Mouse (Mus musculus) stomach, postnatal 0 days (tissue): Measurements from ENCODE around the gene Sln. TPM values are rescaled to one million over a fixed set of nuclear protein-coding genes. Genes with fewer than 3 reads are reported as not detected.
A peak's percentile ranks its signal among the peaks of the same experiment; 100 is the strongest.

Experiments used
- ATAC-seq: fragments of 200-750 bp; cut with Nextera tagmentation; 2 replicates; pipeline ENCODE4 v1.8.0; 2017; ENCODE audit not compliant: low FRiP score, low TSS enrichment
- DNase-seq: peaks from one replicate; pipeline ENCODE4 v3.0.0-alpha.2; 2016; ENCODE audit warnings: low spot score
- H3K27ac ChIP-seq: fragments of 300-500 bp; sonication (generic); replicated peaks from 2 replicates; pipeline ENCODE4 v1.5.1; 2014; ENCODE audit warnings: mild to moderate bottlenecking, control low read depth
- H3K27me3 ChIP-seq: fragments of 300-500 bp; sonication (generic); 2 replicates; pipeline ENCODE4 v1.6.1; 2014; ENCODE audit warnings: low read length; ENCODE audit not compliant: control insufficient read depth, insufficient read depth
- H3K36me3 ChIP-seq: fragments of 300-500 bp; sonication (generic); 2 replicates; pipeline ENCODE4 v1.6.1; 2014; ENCODE audit warnings: low read length, mixed read lengths; ENCODE audit not compliant: control insufficient read depth, insufficient read depth
- H3K4me1 ChIP-seq: fragments of 300-500 bp; sonication (generic); replicated peaks from 2 replicates; pipeline ENCODE4 v1.6.1; 2014; ENCODE audit warnings: antibody characterized with exemption; ENCODE audit not compliant: control insufficient read depth, insufficient read depth
- H3K4me2 ChIP-seq: fragments of 300-500 bp; sonication (generic); replicated peaks from 2 replicates; pipeline ENCODE4 v1.6.1; 2014; ENCODE audit warnings: low read depth, mild to moderate bottlenecking, control low read depth, moderate library complexity
- H3K4me3 ChIP-seq: fragments of 300-500 bp; sonication (generic); 2 replicates; pipeline ENCODE4 v1.5.1; 2014; ENCODE audit warnings: low read depth, low read length, control low read depth
- H3K9ac ChIP-seq: fragments of 300-500 bp; sonication (generic); 2 replicates; pipeline ENCODE4 v1.6.1; 2014; ENCODE audit warnings: mild to moderate bottlenecking, low read length, control low read depth, mixed read lengths
- H3K9me3 ChIP-seq: fragments of 300-500 bp; sonication (generic); 2 replicates; pipeline ENCODE4 v1.6.1; 2016; ENCODE audit warnings: low read length; ENCODE audit not compliant: control insufficient read depth
- CTCF ChIP-seq: IDR thresholded peaks from 2 replicates; pipeline ENCODE4 v1.5.1; 2016; ENCODE audit warnings: antibody characterized with exemption, low read depth, mild to moderate bottlenecking, moderate library complexity
- EP300 ChIP-seq: optimal IDR thresholded peaks from 2 replicates; pipeline ENCODE3; 2016; ENCODE audit warnings: antibody characterized with exemption
- WGBS: fragments of 180-500 bp; shearing (Covaris S2); extraction: QIAGEN DNeasy Blood & Tissue Kit; methylation state at CpG from one replicate; pipeline ENCODE4 v1.1.7; 2014; 5-methylcytosine and 5-hydroxymethylcytosine counted together
- polyA plus RNA-seq: library from polyadenylated mRNA; unstranded; fragments of >200 nt; fragmentation: Nextera tagmentation; extraction: Ambion mirVana; gene quantifications from 2 replicates; pipeline ENCODE4 v1.2.1, GENCODE M21; 2015

Gene Sln
- polyA plus RNA-seq, 1 experiment from 2014 or later: 0.30 TPM

GRCm38 (mm10) chr9:53829081-53829865 lies 20.7 kb upstream of the Sln start:
- no peak for ATAC-seq
- TF ChIP-seq EP300: no peak
- peak; percentile 67 for TF ChIP-seq CTCF
- Histone ChIP-seq H3K4me2 (peak overlapping the region; percentile 49), H3K4me3 (peak overlapping the region; percentile 25), H3K9ac (0 out of 2 replicates have a peak overlapping the region, but pooled peaks have one; percentile 14), H3K36me3 (no peaks in the 10 kb centered on the region), H3K4me1 (no peaks in the 10 kb centered on the region), H3K27me3 (no peaks in the 10 kb centered on the region), H3K9me3 (no peaks in the 10 kb centered on the region), H3K27ac (no peak overlapping the region)
- WGBS: 15% methylated on average over 14 of the region's 14 CpGs
- DNase-seq: peak; percentile 26

GRCm38 (mm10) chr9:53829866-53830209 lies 20.1 kb upstream of the Sln start:
- TF ChIP-seq CTCF (no peak), EP300 (no peak)
- 18% methylated on average over 2 of the region's 2 CpGs for WGBS

DNA sequence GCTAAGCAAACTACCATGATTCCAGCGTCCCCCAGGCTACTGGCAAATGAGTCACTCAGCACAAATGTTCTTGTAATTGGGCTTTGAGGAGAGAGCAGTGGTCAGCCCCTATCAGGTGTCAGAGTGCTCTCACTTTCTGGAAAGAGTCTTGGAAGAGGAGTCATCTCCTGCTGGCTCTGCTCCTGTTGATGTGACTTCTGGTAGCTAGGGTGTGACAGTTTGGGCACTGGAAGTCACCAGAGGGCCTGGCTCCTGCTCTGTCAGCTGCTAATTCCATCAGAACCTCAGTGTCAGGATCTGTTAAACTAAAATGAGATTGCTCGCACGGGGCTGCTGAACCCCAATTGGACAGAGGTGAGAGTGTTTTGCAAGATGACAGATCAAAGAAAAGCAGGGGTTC lies 14.9 kb upstream of the Sln start:
- no peak overlapping the region for H3K9ac ChIP-seq
- H3K36me3 ChIP-seq: no peaks in the 10 kb centered on the region
- no peaks in the 10 kb centered on the region for H3K9me3 ChIP-seq
- no peaks in the 10 kb centered on the region for H3K27me3 ChIP-seq
- no peak for ATAC-seq
- no peak overlapping the region for H3K4me3 ChIP-seq
- TF ChIP-seq CTCF (no peak), EP300 (no peak)
- no peak for DNase-seq
- H3K4me1 ChIP-seq: no peaks in the 10 kb centered on the region
- WGBS: 43% methylated on average over 3 of the region's 3 CpGs
- no peak overlapping the region for H3K27ac ChIP-seq
- no peak overlapping the region for H3K4me2 ChIP-seq

More at GRCm38 (mm10) chr9:53829866-53830209, 20.1 kb upstream of the Sln start:
- no peaks in the 10 kb centered on the region for H3K27me3 ChIP-seq
- ATAC-seq (no peak), DNase-seq (no peak)
- 0 out of 2 replicates have a peak overlapping the region, but pooled peaks have one; percentile 14 for H3K9ac ChIP-seq
- H3K4me1 ChIP-seq: no peaks in the 10 kb centered on the region
- peak overlapping the region; percentile 25 for H3K4me3 ChIP-seq
- H3K4me2 ChIP-seq: peak overlapping the region; percentile 49
- H3K36me3 ChIP-seq: no peaks in the 10 kb centered on the region
- no peak overlapping the region for H3K27ac ChIP-seq
- no peaks in the 10 kb centered on the region for H3K9me3 ChIP-seq

- TF ChIP-seq CTCF (no peak), EP300 (no peak)
- H3K27me3 ChIP-seq: no peaks in the 10 kb centered on the region
- no peak overlapping the region for H3K4me3 ChIP-seq
- H3K9ac ChIP-seq: no peak overlapping the region
- WGBS: 48% methylated on average over 4 of the region's 4 CpGs
- H3K4me1 ChIP-seq: no peaks in the 10 kb centered on the region
- H3K4me2 ChIP-seq: no peak overlapping the region
- ATAC-seq (no peak), DNase-seq (no peak)
- no peaks in the 10 kb centered on the region for H3K9me3 ChIP-seq
- H3K27ac ChIP-seq: no peak overlapping the region
- H3K36me3 ChIP-seq: no peaks in the 10 kb centered on the region
These were observed 14.0 kb upstream of the Sln start for GRCm38 (mm10) chr9:53835976-53836375.

DNA sequence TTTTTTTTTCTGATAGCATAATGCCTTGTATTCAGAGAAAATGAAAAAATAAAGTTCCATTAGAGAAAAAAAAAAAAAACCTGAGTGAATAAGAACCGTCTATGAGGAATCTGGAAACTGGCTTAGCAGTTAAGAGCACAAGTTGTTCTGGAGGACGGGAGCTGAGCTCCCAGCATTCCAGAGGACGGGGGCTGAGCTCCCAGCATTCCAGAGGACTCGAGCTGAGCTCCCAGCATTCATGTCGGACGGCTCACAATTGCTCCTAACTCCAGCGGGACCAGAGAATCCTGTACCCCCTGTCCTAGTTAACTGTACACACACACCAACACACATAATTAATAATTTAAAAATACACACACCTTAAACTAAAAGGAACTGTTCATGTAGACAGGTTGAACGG lies 11.1 kb upstream of the Sln start:
- DNase-seq: no peak
- Histone ChIP-seq H3K9ac (no peak overlapping the region), H3K27ac (no peak overlapping the region), H3K27me3 (no peaks in the 10 kb centered on the region), H3K4me1 (no peaks in the 10 kb centered on the region), H3K4me2 (no peak overlapping the region), H3K4me3 (no peak overlapping the region), H3K36me3 (no peaks in the 10 kb centered on the region), H3K9me3 (no peaks in the 10 kb centered on the region)
- no peak for ATAC-seq
- 61% methylated on average over 8 of the region's 8 CpGs for WGBS
- TF ChIP-seq CTCF (no peak), EP300 (no peak)

DNA sequence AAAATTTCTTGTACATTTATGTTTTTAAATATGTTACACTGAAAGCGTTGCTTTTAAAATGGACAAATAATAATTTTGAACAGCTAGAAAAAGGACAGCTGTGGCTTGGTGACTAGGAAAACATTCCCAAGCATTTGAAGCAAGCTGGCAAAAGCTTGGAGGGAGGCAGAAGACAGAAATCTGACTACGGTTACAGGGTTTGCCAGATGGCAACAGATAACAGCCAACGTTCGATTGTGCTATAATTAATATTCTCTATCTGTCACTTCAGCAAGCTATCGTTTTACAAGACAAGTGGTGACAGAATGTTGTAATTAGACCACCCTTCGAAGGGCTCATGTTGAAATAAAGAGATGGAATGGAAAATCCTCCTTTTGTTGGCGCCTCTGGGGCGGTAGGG lies 1.4 kb upstream of the Sln start:
- H3K4me3 ChIP-seq: no peak overlapping the region
- 74% methylated on average over 8 of the region's 8 CpGs for WGBS
- TF ChIP-seq CTCF: no peak
- no peak overlapping the region for H3K9ac ChIP-seq
- no peak overlapping the region for H3K4me2 ChIP-seq
- DNase-seq: no peak
- no peaks in the 10 kb centered on the region for H3K9me3 ChIP-seq
- H3K36me3 ChIP-seq: no peaks in the 10 kb centered on the region
- no peaks in the 10 kb centered on the region for H3K4me1 ChIP-seq
- H3K27me3 ChIP-seq: no peaks in the 10 kb centered on the region
- no peak for ATAC-seq
- H3K27ac ChIP-seq: no peak overlapping the region
